Mouse (Mus musculus) frontal cortex, postnatal 36 days (tissue): Measurements from ENCODE around the gene Glis2.
"Not testable (repeated sequence)": the region's sequence is repeated elsewhere in the genome, so short reads cannot be mapped to it uniquely, and the experiment has no call there.

ENCODE experiments used
- DNase-seq, 2 experiments: peaks; one replicate each; pipeline ENCODE4 v3.0.0; 2022; ENCODE audit warnings: low spot score in 2 of 2

The Glis2 gene

DNA sequence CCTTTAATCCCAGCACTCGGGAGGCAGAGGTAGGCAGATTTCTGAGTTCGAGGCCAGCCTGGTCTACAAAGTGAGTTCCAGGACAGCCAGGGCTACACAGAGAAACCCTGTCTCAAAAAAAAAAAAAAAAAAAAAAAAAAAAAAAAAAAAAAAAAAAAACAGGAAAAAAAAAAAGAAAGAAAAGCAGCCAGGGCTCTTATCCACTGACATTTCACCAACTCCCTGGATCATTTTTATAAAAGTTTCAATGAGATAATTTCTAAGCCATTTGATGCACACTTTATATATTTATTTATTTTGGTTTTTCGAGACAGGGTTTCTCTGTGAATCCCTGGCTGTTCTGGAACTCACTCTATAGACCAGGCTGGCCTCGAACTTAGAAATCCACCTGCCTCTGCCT lies 13.3 kb upstream of the Glis2 start:
- not testable (repeated sequence) for DNase-seq

DNA sequence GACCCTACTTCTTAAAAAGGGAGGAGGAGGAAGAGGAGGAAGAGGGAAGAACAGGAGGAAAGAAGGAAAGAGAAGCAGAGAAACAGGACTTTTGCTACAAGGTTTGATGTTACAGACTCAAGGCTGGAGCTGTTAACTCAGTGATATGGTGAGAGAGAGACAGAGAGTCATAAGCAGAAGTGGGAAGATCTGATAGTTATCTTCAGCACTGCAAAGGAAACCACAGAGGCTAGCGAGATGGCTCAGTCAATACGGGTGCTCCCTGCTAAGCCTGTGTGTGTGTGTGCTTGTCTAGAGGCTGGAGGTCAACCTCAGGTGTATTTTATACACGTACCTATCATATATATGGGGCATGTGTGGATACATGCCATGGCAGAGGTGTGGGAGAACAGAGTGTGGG lies 10.7 kb upstream of the Glis2 start:
- no peak for DNase-seq

DNA sequence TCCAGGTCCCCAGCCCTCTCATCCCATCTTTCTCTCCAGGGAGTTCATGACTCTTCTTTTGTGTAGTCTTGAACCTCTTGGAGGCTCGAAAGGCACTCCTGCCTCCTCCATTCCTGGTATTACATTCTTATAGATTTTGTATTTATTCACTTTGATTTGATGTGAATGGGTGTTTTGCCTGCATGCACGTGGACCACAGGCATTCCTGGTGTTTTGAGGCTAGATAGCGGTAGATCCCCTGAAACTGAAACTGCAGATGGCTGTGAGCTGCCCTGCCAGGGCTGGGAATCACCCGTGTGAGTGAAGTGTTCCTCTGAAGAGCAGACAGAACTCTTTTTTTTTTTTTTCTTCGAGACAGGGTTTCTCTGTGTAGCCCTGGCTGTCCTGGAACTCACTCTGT lies 10.1 kb upstream of the Glis2 start:
- no peak for DNase-seq

- no peak for DNase-seq
These were observed 8.6 kb upstream of the Glis2 start for GRCm38 (mm10) chr16:4585642-4586530.

GRCm38 (mm10) chr16:4586531-4587123 lies 7.9 kb upstream of the Glis2 start:
- peak; percentile 75 to 87 for DNase-seq

DNA sequence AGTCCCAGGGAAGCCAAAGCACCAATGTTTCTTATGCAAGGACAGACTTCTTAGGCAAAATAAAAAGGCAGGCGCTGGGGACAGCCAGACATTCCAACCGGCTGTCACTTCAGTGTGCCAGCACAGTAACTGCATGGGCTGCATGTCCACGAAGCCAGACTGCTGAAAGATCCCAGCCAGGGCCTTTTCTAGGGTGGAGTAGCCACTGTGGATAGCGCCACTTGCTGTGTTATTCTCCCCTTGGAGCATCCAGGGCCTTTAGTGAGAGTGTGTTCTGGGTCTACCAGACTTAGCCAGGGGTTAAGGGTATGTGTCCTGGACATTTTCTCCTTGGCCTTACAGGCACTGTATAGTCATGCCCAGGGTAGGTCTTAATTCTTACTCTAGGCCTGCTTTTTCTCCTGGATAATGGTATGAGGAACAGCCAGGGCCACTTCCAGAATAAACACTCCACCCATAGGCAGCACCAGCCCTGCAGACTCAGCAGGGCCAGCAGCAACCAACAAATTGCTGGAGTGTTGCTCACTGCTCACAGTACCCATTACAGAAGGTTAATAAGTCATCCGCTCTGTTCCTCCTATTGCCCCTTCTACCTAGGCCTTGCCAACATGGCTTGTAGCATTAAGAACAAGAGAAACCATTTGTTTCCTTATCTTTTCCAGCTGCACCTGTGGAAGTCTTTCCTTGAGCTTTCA lies 6.8 kb upstream of the Glis2 start:
- DNase-seq = no peak

GRCm38 (mm10) chr16:4590236-4590635 lies 4.3 kb upstream of the Glis2 start:
- DNase-seq = no peak

GRCm38 (mm10) chr16:4592909-4593875 lies 1.3 kb upstream of the Glis2 start:
- DNase-seq = peak in 1 of 2 experiments; percentile 61

- no peak for DNase-seq
These were observed 457 bp downstream of the Glis2 start for GRCm38 (mm10) chr16:4594814-4595526.

DNA sequence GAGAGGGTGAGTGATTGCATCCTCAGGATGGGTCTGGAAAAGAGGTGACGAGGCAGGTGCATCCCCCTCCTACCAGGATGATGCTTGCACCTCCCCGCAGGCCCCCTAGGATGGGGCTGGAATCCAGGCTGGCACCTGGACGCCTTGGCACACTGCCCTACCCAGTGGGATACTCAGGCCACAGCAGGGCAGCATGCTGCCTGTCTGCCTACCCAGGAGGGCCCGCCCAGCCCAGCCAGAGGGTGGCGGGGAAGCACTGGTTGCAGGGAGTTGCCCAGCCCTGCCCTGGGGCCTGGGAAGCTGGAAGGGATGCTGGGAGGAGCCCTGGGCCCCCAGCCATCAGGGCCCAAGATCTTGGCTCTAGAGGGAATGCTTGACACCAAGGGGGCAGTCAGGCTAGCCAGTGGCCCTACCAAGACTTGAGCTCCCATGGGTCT lies 1.0 kb downstream of the Glis2 start:
- DNase-seq = no peak

DNA sequence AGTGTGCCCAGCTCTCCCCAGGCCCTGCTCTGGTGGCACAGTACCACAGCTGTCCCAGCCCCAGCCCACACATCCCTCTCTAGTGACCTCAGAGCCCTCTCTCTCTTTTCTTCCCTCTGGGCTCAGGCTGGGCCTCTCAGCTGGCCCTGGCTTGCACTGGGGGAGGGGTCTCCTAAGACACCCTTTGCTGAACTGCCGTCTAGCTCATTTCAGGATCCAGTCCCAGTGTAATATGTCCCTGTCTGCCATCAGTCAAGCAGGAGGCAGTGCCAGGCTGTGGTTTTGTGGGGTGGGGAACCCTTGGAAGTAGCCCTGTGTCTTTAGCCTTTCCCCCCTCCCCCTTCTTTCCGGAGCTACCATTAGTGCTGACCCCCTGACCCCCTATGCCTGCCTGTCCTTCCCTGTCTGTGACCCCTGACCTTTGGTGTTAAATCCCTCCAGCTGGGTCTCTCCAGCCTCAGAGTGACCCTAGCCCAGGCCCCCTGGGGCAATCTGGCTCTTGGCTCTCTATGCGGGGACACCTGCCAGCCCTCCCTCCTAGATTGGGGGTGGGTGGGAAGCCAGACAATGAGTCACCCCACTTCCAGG lies 1.7 kb downstream of the Glis2 start:
- no peak for DNase-seq

- no peak for DNase-seq
These were observed 2.3 kb downstream of the Glis2 start for GRCm38 (mm10) chr16:4596836-4597235.

DNA sequence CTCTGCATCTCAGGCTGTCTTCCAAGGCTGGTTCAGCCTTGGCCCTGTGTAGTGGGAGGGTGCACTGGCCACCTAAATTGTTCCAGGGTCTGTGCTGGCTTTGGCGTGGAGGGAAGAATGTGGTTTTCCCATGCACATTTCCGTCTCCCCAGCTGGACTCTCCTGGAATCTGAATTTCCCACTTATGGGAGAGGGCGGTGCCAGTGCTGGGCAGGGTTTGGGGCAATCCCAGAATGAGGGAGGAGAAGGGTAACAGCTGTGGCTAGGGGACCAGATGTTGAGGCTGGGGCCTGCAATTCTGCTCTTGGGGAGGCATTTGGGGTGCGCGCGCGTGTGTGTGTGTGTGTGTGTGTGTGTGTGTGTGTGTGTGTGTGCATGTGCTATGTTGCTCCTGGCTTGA lies 2.8 kb downstream of the Glis2 start:
- no peak for DNase-seq

GRCm38 (mm10) chr16:4598041-4598440 lies 3.5 kb downstream of the Glis2 start:
- no peak for DNase-seq

DNA sequence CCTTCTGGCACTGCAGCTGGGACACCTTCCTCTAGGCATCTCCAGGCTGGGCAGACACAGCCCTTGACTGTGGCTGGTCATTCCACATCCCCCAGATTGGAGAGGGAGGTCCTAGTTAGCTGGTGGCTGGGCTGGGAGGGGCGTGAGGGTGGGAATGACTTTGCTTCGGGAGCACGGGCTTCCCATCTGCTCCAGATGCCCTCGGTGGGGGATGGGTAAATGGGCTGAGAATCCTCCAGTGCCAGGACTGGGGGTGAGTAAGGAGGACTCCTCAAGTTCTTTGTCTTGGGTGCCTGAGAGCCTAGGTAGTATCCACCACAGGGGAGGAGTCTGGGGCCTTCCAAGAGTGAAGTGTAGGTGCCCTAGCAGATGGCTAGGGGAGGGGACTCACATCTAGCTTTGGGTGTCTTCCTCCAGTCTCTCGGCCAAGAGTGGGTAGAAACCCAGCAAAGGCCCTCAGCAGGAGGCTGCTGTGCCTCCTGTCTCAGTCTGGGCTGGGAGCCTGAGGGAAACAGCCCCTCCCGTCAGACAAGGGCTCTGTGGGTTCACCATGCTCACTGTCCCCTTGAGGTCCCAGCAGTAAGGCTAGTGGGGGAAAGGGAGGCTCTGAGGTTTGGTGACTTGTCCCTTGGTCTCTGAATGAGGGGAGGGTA lies 4.5 kb downstream of the Glis2 start:
- DNase-seq = no peak

- no peak for DNase-seq
These were observed 5.1 kb downstream of the Glis2 start for GRCm38 (mm10) chr16:4599616-4600015.

DNA sequence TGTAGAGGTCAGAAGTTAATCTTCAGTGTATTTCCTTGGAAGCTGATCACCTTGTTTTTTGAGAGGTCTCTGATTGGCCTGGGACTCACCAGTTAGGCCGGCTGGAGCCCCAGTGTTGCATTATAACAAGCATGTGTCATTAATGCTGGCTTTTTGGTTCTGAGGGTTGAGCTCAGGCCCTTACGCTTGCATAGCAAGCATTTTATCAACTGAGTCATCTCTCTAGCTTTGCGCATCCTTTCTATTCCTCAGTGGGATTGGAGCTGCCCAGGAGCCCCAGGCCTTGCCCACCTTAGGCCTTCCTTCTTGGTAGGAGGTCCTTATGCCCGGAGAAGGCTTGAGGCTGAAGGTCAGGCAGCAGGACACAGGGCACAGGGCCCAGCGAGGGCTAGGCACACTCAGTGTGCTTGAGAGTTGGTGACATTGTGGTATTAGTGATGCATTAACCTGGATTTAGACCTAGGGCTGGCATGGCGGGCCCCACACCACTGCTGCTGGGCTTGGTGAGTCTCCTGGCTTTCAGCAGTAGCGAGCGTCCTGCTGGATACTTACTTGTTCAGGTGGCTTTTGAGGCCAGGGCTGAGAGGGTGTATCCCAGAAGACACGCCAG lies 6.3 kb downstream of the Glis2 start:
- no peak for DNase-seq

GRCm38 (mm10) chr16:4602189-4602588 lies 7.7 kb downstream of the Glis2 start:
- DNase-seq = no peak

DNA sequence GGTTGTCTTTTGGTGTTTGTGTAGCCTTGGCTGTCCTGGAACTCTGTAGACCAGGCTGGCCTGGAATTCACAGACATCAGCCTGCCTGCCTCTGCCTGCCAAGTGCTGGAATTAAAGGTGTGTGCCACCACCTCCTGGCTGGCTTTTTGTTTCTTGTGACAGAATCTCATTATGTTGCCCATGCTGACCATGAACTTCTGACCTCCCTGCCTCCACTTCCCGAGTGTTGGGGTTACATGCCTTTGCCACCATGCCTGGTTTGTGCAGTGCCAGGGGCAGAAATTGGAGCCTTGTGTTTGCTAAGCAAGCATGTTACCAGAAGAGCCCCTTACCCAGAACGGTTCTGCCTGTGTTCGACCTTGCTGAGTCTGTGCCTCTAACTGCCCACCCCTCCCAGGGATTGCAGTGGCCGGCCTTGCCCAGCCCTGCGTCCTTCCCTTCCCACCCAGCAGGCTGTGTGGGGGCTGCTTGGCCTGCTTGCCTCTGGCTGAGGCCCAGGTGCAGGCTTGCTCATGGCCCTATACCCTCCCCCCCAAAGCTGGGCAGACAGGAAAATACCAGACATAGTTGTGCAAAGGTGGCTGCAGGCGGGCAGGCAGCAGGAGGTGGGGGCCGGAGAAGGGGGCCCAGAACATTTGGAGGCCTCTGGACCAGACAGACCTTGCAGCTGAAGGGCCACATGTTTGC lies 8.4 kb downstream of the Glis2 start:
- DNase-seq = no peak
